Mouse (Mus musculus) cerebellum, postnatal 4 days (tissue): ENCODE data around the gene Slc25a23.

Experiments
- DNase-seq, 2 experiments: peaks; one replicate each; pipeline ENCODE4 v3.0.0; 2022; ENCODE audit warnings: low spot score in 2 of 2, mixed read lengths in 1 of 2

The Slc25a23 gene

GRCm38 (mm10) chr17:57059486-57059977, at the start of gene Slc25a23:
Slc25a23 (minus strand) TSS chr17:57059863.
- peak; percentile 65 to 76 for DNase-seq

GRCm38 (mm10) chr17:57108666-57109171, 49.1 kb upstream of the Slc25a23 start:
- no peak for DNase-seq

GRCm38 (mm10) chr17:57108040-57108665, 48.5 kb upstream of the Slc25a23 start:
- DNase-seq = no peak

GRCm38 (mm10) chr17:57107064-57107463, 47.4 kb upstream of the Slc25a23 start:
- no peak for DNase-seq

GRCm38 (mm10) chr17:57106035-57106368, 46.3 kb upstream of the Slc25a23 start:
- DNase-seq = no peak

- DNase-seq = peak in 1 of 2 experiments; percentile 22
Observed at GRCm38 (mm10) chr17:57105181-57106034, 45.7 kb upstream of the Slc25a23 start, which contains the start of gene Tnfsf9. Tnfsf9 (plus strand) TSS chr17:57105325.

- DNase-seq = no peak
Observed at GRCm38 (mm10) chr17:57104496-57104895, 44.8 kb upstream of the Slc25a23 start.

- DNase-seq = no peak
Observed at GRCm38 (mm10) chr17:57102276-57102675, 42.6 kb upstream of the Slc25a23 start.

- no peak for DNase-seq
Observed at GRCm38 (mm10) chr17:57099629-57100325, 40.1 kb upstream of the Slc25a23 start.

GRCm38 (mm10) chr17:57098321-57098720, 38.7 kb upstream of the Slc25a23 start:
- no peak for DNase-seq

- DNase-seq = peak; percentile 84 to 88
Observed at GRCm38 (mm10) chr17:57096623-57096920, 36.9 kb upstream of the Slc25a23 start.

GRCm38 (mm10) chr17:57095855-57096622, 36.4 kb upstream of the Slc25a23 start:
- no peak for DNase-seq

- no peak for DNase-seq
Observed at GRCm38 (mm10) chr17:57094222-57094621, 34.6 kb upstream of the Slc25a23 start.

- DNase-seq = peak; percentile 52 to 71
Observed at GRCm38 (mm10) chr17:57087049-57087832, 27.6 kb upstream of the Slc25a23 start, which contains the start of gene Tubb4a. Tubb4a (minus strand) TSS chr17:57087782.

GRCm38 (mm10) chr17:57085970-57086757, 26.5 kb upstream of the Slc25a23 start:
- peak in 1 of 2 experiments; percentile 46 for DNase-seq

GRCm38 (mm10) chr17:57082481-57082880, 22.8 kb upstream of the Slc25a23 start:
- no peak for DNase-seq

GRCm38 (mm10) chr17:57081234-57081842, 21.7 kb upstream of the Slc25a23 start:
- DNase-seq = no peak

GRCm38 (mm10) chr17:57079919-57080318, 20.3 kb upstream of the Slc25a23 start:
- DNase-seq = no peak

GRCm38 (mm10) chr17:57078336-57078735, 18.7 kb upstream of the Slc25a23 start, which contains the start of gene Dennd1c:
Dennd1c (minus strand) TSS chr17:57078514.
- DNase-seq = no peak
